Comparison of ENCODE assay signal across 27 mouse cellular contexts in genomic region chr10:130318720-130319119, GRCm38 (mm10). TPM values are rescaled to one million over a fixed set of nuclear protein-coding genes. Genes with fewer than 3 reads are reported as not detected.
DNase-seq lines count a peak whose midpoint lies in the region; ATAC-seq and TF ChIP-seq lines count a peak whose summit lies in the region.
"Had no signal": no experiment of that assay in that cellular context is flagged by ENCODE, and none has a peak within 500 bp of the region (broad histone marks: within the 10 kb centered on the region; RNA-seq: fewer than 3 reads in every experiment).

No protein-coding gene starts in this region.

- H3K79me2 ChIP-seq in MEL (ENCODE audit: control insufficient read depth, insufficient read depth, low read length, poor library complexity): no peaks in the 10 kb centered on the region

- H3K4me1 ChIP-seq in liver, postnatal 0 days (ENCODE audit: insufficient read depth): no peaks in the 10 kb centered on the region
- no peaks in the 10 kb centered on the region for H3K4me1 ChIP-seq in liver, embryonic 11.5 days (replicated peaks; ENCODE audit: control insufficient read depth, insufficient read depth, low read length)
- H3K4me1 ChIP-seq in MEL (ENCODE audit: control insufficient read depth in 1 of 2, insufficient read depth in 2 of 2, low read length in 2 of 2): peaks cover 10 to 15% of the 10 kb centered on the region in 2 experiments
- H3K4me1 ChIP-seq: embryonic facial prominence, embryonic 10.5 days; forebrain, embryonic 13.5 days; heart, embryonic 10.5 days; hindbrain, embryonic 10.5 days; intestine, embryonic 15.5 days had no signal

- no peak for TF ChIP-seq RAD21 in MEL (IDR thresholded peaks at IDR 0.05; ENCODE audit: low read depth, low read length)

- no peaks in the 10 kb centered on the region for H3K9me3 ChIP-seq in liver, postnatal 0 days (ENCODE audit: low read length)
- H3K9me3 ChIP-seq in liver, embryonic 11.5 days (ENCODE audit: control insufficient read depth, low read length): no peaks in the 10 kb centered on the region
- H3K9me3 ChIP-seq in MEL (replicated peaks; ENCODE audit: insufficient read depth, low read length): no peaks in the 10 kb centered on the region
- H3K9me3 ChIP-seq: embryonic facial prominence, embryonic 10.5 days; forebrain, embryonic 13.5 days; heart, embryonic 10.5 days; hindbrain, embryonic 10.5 days; intestine, embryonic 15.5 days had no signal

- no peak overlapping the region for H3K4me3 ChIP-seq in liver, postnatal 0 days (ENCODE audit: low read depth, low read length)
- H3K4me3 ChIP-seq in liver, embryonic 11.5 days (ENCODE audit: low read depth, low read length): no peak overlapping the region
- no peak overlapping the region; a peak in 1 of 4 replicates for H3K4me3 ChIP-seq in MEL (ENCODE audit: control insufficient read depth in 1 of 2, insufficient read depth in 1 of 2, low read depth in 2 of 2, low read length in 2 of 2)
- H3K4me3 ChIP-seq: embryonic facial prominence, embryonic 10.5 days; forebrain, embryonic 13.5 days; heart, embryonic 10.5 days; hindbrain, embryonic 10.5 days; intestine, embryonic 15.5 days had no signal

- H3K9ac ChIP-seq in liver, postnatal 0 days (replicated peaks): no peak overlapping the region
- H3K9ac ChIP-seq in liver, embryonic 11.5 days (ENCODE audit: low read depth, low read length): no peak overlapping the region
- H3K9ac ChIP-seq in MEL (ENCODE audit: control insufficient read depth, low read depth, low read length, poor library complexity, severe bottlenecking): no peak overlapping the region
- H3K9ac ChIP-seq: forebrain, embryonic 13.5 days; forebrain, postnatal 0 days; hindbrain, embryonic 14.5 days; intestine, embryonic 15.5 days had no signal

- DNase-seq in liver, postnatal 0 days: no peak
- DNase-seq in liver, embryonic 11.5 days (ENCODE audit: low spot score): no peak
- peak; percentile 85 for DNase-seq in MEL (ENCODE audit: low read depth, low spot score)
- DNase-seq in thymus, postnatal 0 days (ENCODE audit: low spot score): no peak
- DNase-seq in heart, postnatal 36 days: no peak
- DNase-seq in cerebellum, postnatal 14 days: no peak
- DNase-seq: adrenal gland, adult 2 months; adrenal gland, postnatal 36 days; cerebellum, adult 8-10 months; cerebellum, postnatal 25 days; forebrain, postnatal 0 days; gastrocnemius, postnatal 36 days; heart, adult 18-20 months; heart, postnatal 10 days had no signal

- no peak for TF ChIP-seq POLR2A in MEL (IDR thresholded peaks at IDR 0.05; ENCODE audit: control insufficient read depth in 1 of 2, insufficient read depth in 1 of 2, low read depth in 1 of 2, low read length in 2 of 2, poor library complexity in 1 of 2)

- WGBS in liver, postnatal 0 days (ENCODE audit: insufficient replicate concordance): 28% methylated on average over 4 of the region's 4 CpGs
- 49% methylated on average over 4 of the region's 4 CpGs for WGBS in liver, embryonic 11.5 days

- no peaks in the 10 kb centered on the region for H3K36me3 ChIP-seq in liver, postnatal 0 days (replicated peaks; ENCODE audit: insufficient read depth, low read length)
- H3K36me3 ChIP-seq in liver, embryonic 11.5 days (ENCODE audit: control insufficient read depth, insufficient read depth, low read length): no peaks in the 10 kb centered on the region
- peaks cover 0 to 33% of the 10 kb centered on the region in 2 experiments; a peak in 2 of 4 replicates for H3K36me3 ChIP-seq in MEL (ENCODE audit: control insufficient read depth in 1 of 2, insufficient read depth in 2 of 2, low read length in 2 of 2)
- H3K36me3 ChIP-seq: embryonic facial prominence, embryonic 10.5 days; heart, embryonic 10.5 days; hindbrain, embryonic 10.5 days; intestine, embryonic 15.5 days had no signal

- peak; percentile 22; the same call in 1 of the 2 replicates for ATAC-seq in liver, postnatal 0 days
- no peak for ATAC-seq in liver, embryonic 11.5 days (replicated peaks; ENCODE audit: low FRiP score)
- peak; percentile 44 to 67 for ATAC-seq in hematopoietic stem cell, adult 5-6 weeks (replicated peaks in 1 of 2; ENCODE audit: insufficient read depth in 1 of 2, low FRiP score in 2 of 2, low TSS enrichment in 1 of 2, low read depth in 1 of 2, poor library complexity in 2 of 2, severe bottlenecking in 2 of 2)
- peak; percentile 83 for ATAC-seq in neutrophil, adult 5-6 weeks (ENCODE audit: extremely low read depth, insufficient number of reproducible peaks, low FRiP score, poor library complexity, severe bottlenecking)
- ATAC-seq: activated CD4-positive, CD25-positive, alpha-beta regulatory T cell, adult 4 months; forebrain, embryonic 13.5 days; forebrain, postnatal 0 days; intestine, embryonic 15.5 days; Patski had no signal

- TF ChIP-seq CTCF in liver, postnatal 0 days (IDR thresholded peaks at IDR 0.05; ENCODE audit: low read depth): no peak
- TF ChIP-seq CTCF in MEL (IDR thresholded peaks at IDR 0.05 in 2 of 3, conservative IDR thresholded peaks at IDR 0.05 in 1 of 3; ENCODE audit: control insufficient read depth in 1 of 3, insufficient read depth in 1 of 3, low read depth in 2 of 3, low read length in 3 of 3, poor library complexity in 1 of 3, severe bottlenecking in 1 of 3): no peak

- intact Hi-C loops in heart, postnatal 36 days (cut with DNase I): no loop called here

- H3K27me3 ChIP-seq in liver, postnatal 0 days (ENCODE audit: insufficient read depth, low read length): no peaks in the 10 kb centered on the region
- no peaks in the 10 kb centered on the region for H3K27me3 ChIP-seq in liver, embryonic 11.5 days (replicated peaks; ENCODE audit: control insufficient read depth, insufficient read depth, low read length)
- H3K27me3 ChIP-seq in MEL (ENCODE audit: control insufficient read depth in 1 of 2, insufficient read depth in 2 of 2, low read length in 2 of 2): no peaks in the 10 kb centered on the region
- H3K27me3 ChIP-seq: forebrain, embryonic 13.5 days; intestine, embryonic 15.5 days; Patski had no signal

- H3K4me2 ChIP-seq in liver, postnatal 0 days (ENCODE audit: low read depth, low read length): no peak overlapping the region
- H3K4me2 ChIP-seq in liver, embryonic 11.5 days: no peak overlapping the region
- H3K4me2 ChIP-seq: forebrain, embryonic 13.5 days; hindbrain, embryonic 14.5 days; intestine, embryonic 15.5 days had no signal

- TF ChIP-seq EP300 in liver, postnatal 0 days (IDR thresholded peaks at IDR 0.05; ENCODE audit: low read depth): no peak
- TF ChIP-seq EP300 in MEL (IDR thresholded peaks at IDR 0.05; ENCODE audit: low read depth in 1 of 2, low read length in 2 of 2): peak; percentile 65 to 88

- no peak overlapping the region for H3K27ac ChIP-seq in liver, postnatal 0 days (ENCODE audit: low read depth)
- H3K27ac ChIP-seq in liver, embryonic 11.5 days (ENCODE audit: low read depth, low read length): no peak overlapping the region
- no peak overlapping the region for H3K27ac ChIP-seq in MEL (ENCODE audit: control insufficient read depth, low read depth, low read length)
- H3K27ac ChIP-seq: embryonic facial prominence, embryonic 10.5 days; forebrain, embryonic 13.5 days; heart, embryonic 10.5 days; hindbrain, embryonic 10.5 days; hindbrain, embryonic 14.5 days; intestine, embryonic 15.5 days had no signal

TF ChIP-seq in MEL, 35 proteins besides CTCF, POLR2A, EP300 and RAD21 (continues in another document):
- no peak for TF ChIP-seq SIN3A (IDR thresholded peaks at IDR 0.05; ENCODE audit: low read length)
- no peak for TF ChIP-seq POLR2AphosphoS2 (IDR thresholded peaks at IDR 0.05; ENCODE audit: low read length)
- TF ChIP-seq CHD2 (IDR thresholded peaks at IDR 0.05; ENCODE audit: low read length): no peak
- no peak; the same call in 1 of the 2 replicates for TF ChIP-seq MXI1 (IDR thresholded peaks at IDR 0.05; ENCODE audit: low read depth, low read length)
- no peak for TF ChIP-seq USF1 (IDR thresholded peaks at IDR 0.05; ENCODE audit: low read depth, low read length)
- no peak for TF ChIP-seq MEF2A (IDR thresholded peaks at IDR 0.05; ENCODE audit: extremely low read depth, insufficient replicate concordance, low read depth, low read length, poor library complexity, severe bottlenecking)
- peak; percentile 39; the same call in 1 of the 2 replicates for TF ChIP-seq ELF1 (IDR thresholded peaks at IDR 0.05; ENCODE audit: low read depth, low read length)
- no peak for TF ChIP-seq JUND (IDR thresholded peaks at IDR 0.05; ENCODE audit: low read depth, low read length)
- no peak for TF ChIP-seq NELFE (IDR thresholded peaks at IDR 0.05; ENCODE audit: low read depth, low read length)
- 0 out of 2 replicates have a peak, but pooled peaks have one; percentile 32 for TF ChIP-seq RCOR1 (IDR thresholded peaks at IDR 0.05; ENCODE audit: low read depth, low read length)
- TF ChIP-seq MYB (IDR thresholded peaks at IDR 0.05; ENCODE audit: low read depth, low read length): no peak
- TF ChIP-seq USF2 (IDR thresholded peaks at IDR 0.05; ENCODE audit: borderline replicate concordance in 1 of 2, insufficient read depth in 1 of 2, low read depth in 1 of 2, low read length in 2 of 2): no peak
- no peak for TF ChIP-seq ZNF384 (IDR thresholded peaks at IDR 0.05; ENCODE audit: low read depth, low read length)
- TF ChIP-seq KAT2A (conservative IDR thresholded peaks at IDR 0.05; ENCODE audit: low read depth, low read length): no peak
- peak; percentile 8; the same call in 1 of the 2 replicates for TF ChIP-seq GATA1 (IDR thresholded peaks at IDR 0.05; ENCODE audit: low read depth, low read length)

RNA-seq across cellular contexts. Expression of gene Tespa1, which starts 4.0 kb away (rescaled TPM):
- polyA plus RNA-seq in liver, postnatal 0 days (2015; fragmentation: Nextera tagmentation; extraction: Ambion mirVana): 1.2 and 1.5 TPM in 2 replicates
- polyA plus RNA-seq in liver, embryonic 11.5 days (2014; fragmentation: Nextera tagmentation; extraction: Ambion mirVana): 3.3 and 4.4 TPM in 2 replicates
- 2.7 and 7.8 TPM in 2 replicates for total RNA-seq in MEL (2012; rRNA removed)
- polyA plus RNA-seq in MEL (2012; ENCODE audit: insufficient read depth in 1 of 2, insufficient read length in 2 of 2, low read depth in 1 of 2, low replicate concordance in 2 of 2, missing spikeins in 1 of 2): 1 to 10 TPM in 1 of 2 experiments, not detected in 1; 3.5 TPM
- total RNA-seq in hematopoietic stem cell, adult 5-6 weeks (2017): 123 and 178 TPM in 2 replicates
- 70.0 and 70.5 TPM in 2 replicates for total RNA-seq in neutrophil, adult 5-6 weeks (2017)
- polyA plus RNA-seq in thymus, postnatal 0 days (2015; fragmentation: Nextera tagmentation; extraction: Ambion mirVana): 143 and 188 TPM in 2 replicates
- total RNA-seq in heart, postnatal 36 days (2021): under 1 TPM; 0.28 to 0.33 TPM
- total RNA-seq: forebrain, postnatal 0 days had no signal
- polyA plus RNA-seq: adrenal gland, adult 2 months; embryonic facial prominence, embryonic 10.5 days; forebrain, embryonic 13.5 days; forebrain, postnatal 0 days; heart, embryonic 14.5 days; hindbrain, embryonic 10.5 days; hindbrain, embryonic 14.5 days had no signal

RNA-seq across cellular contexts. Expression of gene Neurod4, which starts 38.7 kb away (rescaled TPM):
- polyA plus RNA-seq in liver, postnatal 0 days (2015; fragmentation: Nextera tagmentation; extraction: Ambion mirVana): not detected in 2 replicates
- polyA plus RNA-seq in liver, embryonic 11.5 days (2014; fragmentation: Nextera tagmentation; extraction: Ambion mirVana): not detected in 2 replicates
- total RNA-seq in MEL (2012; rRNA removed): not detected in 2 replicates
- polyA plus RNA-seq in MEL (2012; ENCODE audit: insufficient read depth in 1 of 2, insufficient read length in 2 of 2, low read depth in 1 of 2, low replicate concordance in 2 of 2, missing spikeins in 1 of 2): not detected
- 0.44 TPM in 1 of 2 replicates, not detected in the other for total RNA-seq in hematopoietic stem cell, adult 5-6 weeks (2017)
- 0.61 and 1.0 TPM in 2 replicates for total RNA-seq in neutrophil, adult 5-6 weeks (2017)
- polyA plus RNA-seq in thymus, postnatal 0 days (2015; fragmentation: Nextera tagmentation; extraction: Ambion mirVana): 0.05 TPM in 2 replicates
- total RNA-seq in heart, postnatal 36 days (2021): not detected
- total RNA-seq: ES-E14; gastrocnemius, adult 18-20 months; gastrocnemius, postnatal 36 days; heart, adult 18-20 months; heart, postnatal 10 days had no signal
- polyA plus RNA-seq: adrenal gland, adult 2 months; heart, embryonic 14.5 days; Patski had no signal
